Mouse (Mus musculus): ENCODE results near the gene Olfr1012. TPM values are rescaled to one million over a fixed set of nuclear protein-coding genes. Genes with fewer than 3 reads are reported as not detected.

Olfr1012 gene
- polyA plus RNA-seq (2012) = not detected in 2 replicates

DNA sequence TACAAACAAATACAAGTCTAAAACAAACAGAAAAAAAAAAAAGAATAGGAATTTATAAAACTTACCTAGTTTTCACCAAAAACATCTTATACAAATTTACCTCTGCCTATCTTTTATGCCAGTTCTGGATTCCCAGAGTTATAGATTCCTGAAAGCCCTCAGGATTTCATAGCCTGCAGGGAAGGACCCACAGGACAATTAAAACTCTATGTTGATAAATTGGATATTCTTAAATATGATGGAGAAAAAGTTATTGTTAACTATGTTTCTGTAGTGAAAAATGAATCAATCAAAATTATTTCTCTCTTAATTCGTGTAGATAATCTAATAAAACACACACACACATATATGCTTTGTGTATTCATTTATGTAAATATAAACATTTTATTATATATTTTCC, at the start of gene Olfr1012:
Gene Olfr1012 (minus strand): TSS at position 101 of the 400 bp plus-strand sequence.
- TF ChIP-seq GATA1 (IDR thresholded peaks at IDR 0.05; ENCODE audit: low read length) = no peak

DNA sequence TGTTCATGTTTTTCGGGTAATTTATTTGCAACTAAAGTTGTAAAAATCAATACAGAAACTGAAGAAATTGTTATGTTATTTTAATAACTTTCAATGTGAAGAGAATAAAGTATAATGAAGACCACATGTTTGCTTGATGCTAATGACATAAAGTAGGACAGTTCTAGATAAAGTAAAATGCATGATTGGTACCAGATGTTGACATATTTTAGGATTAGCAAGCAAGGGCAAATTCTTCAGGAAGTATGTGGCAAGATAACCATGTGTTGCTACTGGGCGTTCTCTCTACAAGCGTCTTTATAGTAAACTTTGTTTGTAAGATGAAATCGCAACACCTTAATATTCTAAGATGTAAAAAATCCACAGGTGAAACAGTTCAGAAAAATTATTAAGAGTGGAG, 41.9 kb upstream of the Olfr1012 start:
- TF ChIP-seq GATA1 (IDR thresholded peaks at IDR 0.05; ENCODE audit: low read length) = no peak

DNA sequence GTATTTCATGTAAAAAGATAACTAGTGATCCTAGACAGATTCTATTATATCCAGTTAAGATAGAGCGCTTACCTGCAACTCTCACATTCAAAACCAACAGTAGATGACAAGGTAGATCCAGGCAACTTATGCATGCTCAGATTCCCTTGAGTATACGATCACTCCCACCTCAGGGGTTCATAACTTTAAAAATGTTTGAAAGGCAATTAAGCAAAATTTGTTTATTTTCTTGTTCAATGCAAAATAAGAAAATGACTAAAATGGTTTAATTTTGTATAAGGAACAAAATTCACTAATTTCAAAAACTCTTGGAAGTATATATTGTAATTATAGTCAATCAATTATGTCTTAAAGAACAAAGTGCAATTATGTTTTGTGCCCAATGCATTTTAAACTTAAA, 39.9 kb upstream of the Olfr1012 start, which contains the start of gene Olfr1016:
Gene Olfr1016 (minus strand): TSS at position 101 of the 400 bp plus-strand sequence.
- no peak for TF ChIP-seq GATA1 (IDR thresholded peaks at IDR 0.05; ENCODE audit: low read length)

DNA sequence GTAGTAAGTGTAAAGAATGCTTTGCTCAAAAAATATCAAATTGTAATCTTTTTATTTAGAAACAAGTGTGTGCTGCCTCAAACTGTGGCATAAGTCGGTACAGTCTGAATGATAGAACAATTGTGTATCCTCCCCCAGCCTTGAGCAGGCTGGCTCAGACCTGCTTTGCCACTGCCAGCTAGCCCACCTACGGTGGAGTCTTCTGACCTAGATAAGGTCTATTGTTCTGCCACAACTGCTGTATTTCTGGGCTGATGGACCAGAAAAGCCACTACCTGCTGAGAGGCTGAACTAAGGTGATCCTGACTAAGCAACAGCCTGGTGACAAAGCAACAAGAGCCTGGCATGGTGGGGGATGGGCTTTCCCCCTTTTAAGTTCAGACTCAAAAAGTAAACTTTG, 29.8 kb upstream of the Olfr1012 start:
- no peak for TF ChIP-seq GATA1 (IDR thresholded peaks at IDR 0.05; ENCODE audit: low read length)

DNA sequence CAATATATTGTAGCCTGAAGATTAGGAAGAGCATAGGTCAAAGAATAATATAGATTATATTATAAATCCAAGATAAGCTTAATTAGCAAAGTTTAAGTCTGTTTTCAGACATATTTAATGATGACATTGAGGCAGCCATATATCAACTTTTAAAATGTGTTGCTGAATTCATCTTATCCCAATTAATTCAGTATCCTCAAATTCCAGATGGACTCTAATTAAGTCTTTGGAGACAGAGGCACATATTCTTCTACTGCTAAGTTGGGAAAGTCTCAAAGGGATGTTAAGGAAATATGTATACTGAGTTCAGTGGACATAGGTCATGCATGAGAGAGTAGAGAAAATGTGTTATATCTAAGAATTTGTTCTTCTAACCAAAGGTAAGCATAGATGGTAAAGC, 19.2 kb upstream of the Olfr1012 start, which contains the start of gene Olfr1015:
Gene Olfr1015 (plus strand): TSS at position 301 of the 400 bp plus-strand sequence.
- no peak for TF ChIP-seq GATA1 (IDR thresholded peaks at IDR 0.05; ENCODE audit: low read length)

DNA sequence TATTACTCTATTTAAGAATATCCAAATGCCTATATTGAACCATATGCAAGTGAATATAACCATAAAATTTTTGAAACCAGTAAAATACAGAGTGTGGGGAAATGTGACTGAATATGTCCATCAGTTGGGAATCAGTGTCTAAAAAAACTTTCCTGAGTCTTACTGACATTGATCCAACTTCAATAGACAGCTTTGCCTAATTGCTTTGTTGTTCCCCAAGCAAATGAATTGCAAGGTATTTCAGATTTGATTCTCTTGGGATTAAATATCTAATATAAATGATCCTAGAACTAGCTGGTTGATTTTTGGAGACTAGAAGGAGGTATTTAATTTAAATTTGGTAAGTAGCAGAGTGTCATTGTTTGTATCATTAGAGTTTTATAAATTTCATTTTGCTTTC, 9.8 kb upstream of the Olfr1012 start, which contains the start of gene Olfr1014:
Gene Olfr1014 (plus strand): TSS at position 301 of the 400 bp plus-strand sequence.
- no peak for TF ChIP-seq GATA1 (IDR thresholded peaks at IDR 0.05; ENCODE audit: low read length)

DNA sequence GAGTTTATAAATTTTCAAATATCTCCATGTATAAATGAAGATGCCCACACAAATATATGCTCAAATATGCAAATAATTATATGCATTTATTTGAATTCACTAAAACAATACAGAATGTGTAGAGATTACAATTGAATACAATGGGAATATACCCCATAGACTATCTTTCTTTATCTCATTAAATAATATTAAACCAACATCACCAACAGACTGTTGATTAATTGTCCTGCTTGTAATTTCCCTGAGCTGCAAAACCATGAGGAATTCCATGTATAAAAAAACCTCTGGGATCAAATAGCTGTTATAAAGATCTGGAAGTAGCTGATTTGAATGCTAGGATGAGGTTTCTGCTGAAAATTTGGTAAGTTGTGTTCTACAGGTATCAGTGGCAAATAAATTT, 4.2 kb upstream of the Olfr1012 start, which contains the start of gene Olfr1013:
Gene Olfr1013 (plus strand): TSS at position 301 of the 400 bp plus-strand sequence.
- no peak for TF ChIP-seq GATA1 (IDR thresholded peaks at IDR 0.05; ENCODE audit: low read length)

DNA sequence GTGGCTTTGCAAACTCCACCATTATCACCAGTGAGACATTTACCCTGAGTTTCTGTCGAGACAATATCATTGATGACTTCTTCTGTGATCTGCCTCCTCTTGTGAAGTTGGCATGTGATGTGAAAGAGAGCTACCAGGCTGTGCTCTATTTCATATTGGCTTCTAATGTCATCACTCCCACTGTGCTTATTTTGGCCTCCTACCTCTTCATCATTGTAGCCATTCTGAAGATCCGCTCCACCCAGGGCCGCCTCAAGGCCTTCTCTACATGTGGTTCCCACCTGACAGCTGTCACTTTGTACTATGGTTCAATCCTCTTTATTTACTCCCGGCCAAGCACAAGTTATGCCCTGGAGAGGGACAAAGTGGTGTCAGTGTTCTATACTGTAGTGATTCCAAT, 8.7 kb downstream of the Olfr1012 start:
- no peak for TF ChIP-seq GATA1 (IDR thresholded peaks at IDR 0.05; ENCODE audit: low read length)

DNA sequence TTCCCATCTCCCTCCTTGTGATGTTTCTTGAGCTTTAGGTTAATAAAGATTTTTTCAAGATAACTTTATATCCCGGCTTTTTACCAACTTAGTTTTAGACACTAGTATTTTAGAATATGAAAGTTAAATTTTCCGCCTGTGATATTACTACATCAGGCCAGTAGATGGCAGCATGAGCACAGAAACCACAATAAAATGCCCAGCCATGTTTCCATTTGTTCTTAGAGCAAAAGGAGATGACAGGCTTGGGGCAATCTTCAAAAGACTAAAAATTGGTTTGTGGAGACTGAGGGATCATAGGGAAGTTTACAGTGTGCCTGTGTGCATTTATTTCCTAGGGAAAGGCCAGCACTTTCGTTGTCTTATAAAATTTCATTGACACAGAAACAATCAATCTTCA, 36.8 kb downstream of the Olfr1012 start:
- TF ChIP-seq GATA1 (IDR thresholded peaks at IDR 0.05; ENCODE audit: low read length) = no peak

DNA sequence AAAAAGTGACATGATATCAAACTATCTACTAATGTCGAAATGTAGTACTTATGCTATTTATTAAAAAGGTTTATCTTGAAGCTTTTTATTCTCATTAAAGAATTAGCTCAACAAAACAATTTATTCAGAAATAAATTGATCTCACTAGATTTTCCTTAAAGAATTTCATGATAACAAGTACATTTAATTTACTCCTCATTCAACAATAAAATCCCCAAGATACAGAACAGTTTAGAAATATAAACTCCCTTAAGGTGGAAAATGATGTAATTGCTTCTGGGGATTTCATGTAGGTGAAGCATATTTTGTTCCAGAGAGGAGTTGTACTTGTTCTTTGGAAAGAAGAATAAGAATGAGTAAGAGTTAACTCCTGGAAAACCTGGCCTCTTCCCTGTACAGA, 47.4 kb downstream of the Olfr1012 start, which contains the start of gene Olfr1009:
Gene Olfr1009 (plus strand): TSS at position 301 of the 400 bp plus-strand sequence.
- no peak for TF ChIP-seq GATA1 (IDR thresholded peaks at IDR 0.05; ENCODE audit: low read length)

DNA sequence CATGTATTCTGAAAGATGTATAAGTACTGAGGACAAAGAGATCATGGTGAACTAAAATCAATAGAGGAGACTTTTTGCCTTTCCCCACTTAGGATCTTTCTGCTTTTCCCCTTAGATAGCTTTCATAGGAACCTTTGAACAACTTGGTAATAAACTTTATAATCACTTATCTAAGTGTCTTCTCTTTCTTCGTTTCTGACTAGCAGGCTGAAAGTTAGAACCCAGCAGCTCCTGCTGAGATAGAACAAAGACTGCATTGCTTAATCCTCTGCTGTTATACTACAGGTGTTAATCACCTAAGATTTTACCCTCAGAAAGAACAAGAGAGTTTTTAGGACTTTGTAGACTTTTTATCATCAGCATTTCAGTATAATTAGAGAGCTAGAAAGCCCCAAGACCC, 51.4 kb downstream of the Olfr1012 start:
- no peak for TF ChIP-seq GATA1 (IDR thresholded peaks at IDR 0.05; ENCODE audit: low read length)

Other genes starting within 250 kb of the Olfr1012 start
- not detected in 2 replicates for gene 4833423E24Rik, start 243.7 kb downstream of the Olfr1012 start, polyA plus RNA-seq (2012)
- not detected in 2 replicates for gene Olfr996, start 183.6 kb downstream of the Olfr1012 start, polyA plus RNA-seq (2012)
- not detected in 2 replicates for gene Olfr998, start 173.8 kb downstream of the Olfr1012 start, polyA plus RNA-seq (2012)
- not detected in 2 replicates for gene Olfr1000, start 150.9 kb downstream of the Olfr1012 start, polyA plus RNA-seq (2012)
- not detected in 2 replicates for gene Olfr1002, start 112.1 kb downstream of the Olfr1012 start, polyA plus RNA-seq (2012)
- not detected in 2 replicates for gene Olfr154, start 98.3 kb downstream of the Olfr1012 start, polyA plus RNA-seq (2012)
- not detected in 2 replicates for gene Olfr1006, start 84.0 kb downstream of the Olfr1012 start, polyA plus RNA-seq (2012)
- not detected in 2 replicates for gene Olfr1008, start 73.3 kb downstream of the Olfr1012 start, polyA plus RNA-seq (2012)
- not detected in 2 replicates for gene Olfr1009, start 47.3 kb downstream of the Olfr1012 start, polyA plus RNA-seq (2012)
- gene Olfr1013, start 4.3 kb upstream of the Olfr1012 start, polyA plus RNA-seq (2012) = not detected in 2 replicates
- not detected in 2 replicates for gene Olfr1014, start 9.9 kb upstream of the Olfr1012 start, polyA plus RNA-seq (2012)
- not detected in 2 replicates for gene Olfr1015, start 19.3 kb upstream of the Olfr1012 start, polyA plus RNA-seq (2012)
- not detected in 2 replicates for gene Olfr1016, start 39.8 kb upstream of the Olfr1012 start, polyA plus RNA-seq (2012)
- gene Olfr1018, start 55.7 kb upstream of the Olfr1012 start, polyA plus RNA-seq (2012) = not detected in 2 replicates
- not detected in 2 replicates for gene Olfr1019, start 82.7 kb upstream of the Olfr1012 start, polyA plus RNA-seq (2012)
- gene Olfr1020, start 84.3 kb upstream of the Olfr1012 start, polyA plus RNA-seq (2012) = not detected in 2 replicates
- not detected in 2 replicates for gene Olfr1022, start 105.8 kb upstream of the Olfr1012 start, polyA plus RNA-seq (2012)
- gene Olfr1023, start 122.9 kb upstream of the Olfr1012 start, polyA plus RNA-seq (2012) = not detected in 2 replicates
- gene Olfr1024, start 142.3 kb upstream of the Olfr1012 start, polyA plus RNA-seq (2012) = not detected in 2 replicates
- not detected in 2 replicates for gene Olfr1025-ps1, start 152.4 kb upstream of the Olfr1012 start, polyA plus RNA-seq (2012)
- gene Olfr1026, start 158.8 kb upstream of the Olfr1012 start, polyA plus RNA-seq (2012) = not detected in 2 replicates
- gene Olfr1028, start 187.7 kb upstream of the Olfr1012 start, polyA plus RNA-seq (2012) = not detected in 2 replicates
- gene Olfr1029, start 211.1 kb upstream of the Olfr1012 start, polyA plus RNA-seq (2012) = not detected in 2 replicates
- not detected in 2 replicates for gene Olfr1030, start 216.5 kb upstream of the Olfr1012 start, polyA plus RNA-seq (2012)
- gene Olfr1031, start 227.5 kb upstream of the Olfr1012 start, polyA plus RNA-seq (2012) = not detected in 2 replicates
- not detected in 2 replicates for gene Olfr1032, start 242.8 kb upstream of the Olfr1012 start, polyA plus RNA-seq (2012)

All from G1E-ER4 (cell line).